Mouse (Mus musculus): ENCODE data around the gene Wdr19. TPM values are rescaled to one million over a fixed set of nuclear protein-coding genes. Genes with fewer than 3 reads are reported as not detected.
A peak's percentile ranks its signal among the peaks of the same experiment; 100 is the strongest.
"Not testable (repeated sequence)": the region's sequence is repeated elsewhere in the genome, so short reads cannot be mapped to it uniquely, and the experiment has no call there.

The Wdr19 gene
- polyA plus RNA-seq, 1 experiment from 2014 or later: 10.5 TPM

- no peak overlapping the region for H3K4me3 ChIP-seq
- no peaks in the 10 kb centered on the region for H3K27me3 ChIP-seq
- no peak overlapping the region for H3K4me2 ChIP-seq
- peaks cover 51% of the 10 kb centered on the region for H3K36me3 ChIP-seq
- ATAC-seq (ENCODE audit: borderline replicate concordance, extremely low read depth, low FRiP score, low TSS enrichment): peak; percentile 64; the same call in 1 of the 2 replicates
- H3K27ac ChIP-seq: no peak overlapping the region
- H3K9ac ChIP-seq: no peak overlapping the region
- 81% methylated on average over 6 of the region's 6 CpGs for WGBS
- H3K4me1 ChIP-seq: no peaks in the 10 kb centered on the region
- H3K9me3 ChIP-seq: no peaks in the 10 kb centered on the region
Observed at GRCm38 (mm10) chr5:65279133-65279651, 79.7 kb downstream of the Wdr19 start.

- H3K27ac ChIP-seq: no peak overlapping the region
- H3K9ac ChIP-seq: no peak overlapping the region
- no peak for ATAC-seq (ENCODE audit: borderline replicate concordance, extremely low read depth, low FRiP score, low TSS enrichment)
- H3K9me3 ChIP-seq: no peaks in the 10 kb centered on the region
- no peak overlapping the region for H3K4me2 ChIP-seq
- peaks cover 58% of the 10 kb centered on the region for H3K36me3 ChIP-seq
- 92% methylated on average over 3 of the region's 3 CpGs for WGBS
- no peaks in the 10 kb centered on the region for H3K4me1 ChIP-seq
- no peak overlapping the region for H3K4me3 ChIP-seq
- no peaks in the 10 kb centered on the region for H3K27me3 ChIP-seq
Observed at GRCm38 (mm10) chr5:65281216-65281615, 81.7 kb downstream of the Wdr19 start.

GRCm38 (mm10) chr5:65284171-65284570, 84.7 kb downstream of the Wdr19 start:
- no peak for ATAC-seq (ENCODE audit: borderline replicate concordance, extremely low read depth, low FRiP score, low TSS enrichment)
- no peaks in the 10 kb centered on the region for H3K9me3 ChIP-seq
- no peak overlapping the region for H3K4me3 ChIP-seq
- H3K9ac ChIP-seq: no peak overlapping the region
- H3K27ac ChIP-seq: no peak overlapping the region
- H3K36me3 ChIP-seq: peaks cover 52% of the 10 kb centered on the region
- H3K4me1 ChIP-seq: no peaks in the 10 kb centered on the region
- WGBS: 97% methylated on average over 3 of the region's 3 CpGs
- H3K27me3 ChIP-seq: no peaks in the 10 kb centered on the region
- H3K4me2 ChIP-seq: no peak overlapping the region

GRCm38 (mm10) chr5:65287751-65288701, 88.5 kb downstream of the Wdr19 start:
- H3K36me3 ChIP-seq: peaks cover 65% of the 10 kb centered on the region
- no peaks in the 10 kb centered on the region for H3K9me3 ChIP-seq
- WGBS: 83% methylated on average over 24 of the region's 24 CpGs
- H3K27ac ChIP-seq: no peak overlapping the region
- no peaks in the 10 kb centered on the region for H3K4me1 ChIP-seq
- no peak for ATAC-seq (ENCODE audit: borderline replicate concordance, extremely low read depth, low FRiP score, low TSS enrichment)
- no peak overlapping the region for H3K9ac ChIP-seq
- no peak overlapping the region for H3K4me2 ChIP-seq
- no peak overlapping the region for H3K4me3 ChIP-seq
- H3K27me3 ChIP-seq: no peaks in the 10 kb centered on the region

- not testable (repeated sequence) for H3K27me3 ChIP-seq; H3K4me3 ChIP-seq; H3K4me2 ChIP-seq; H3K27ac ChIP-seq; H3K9me3 ChIP-seq; ATAC-seq (ENCODE audit: borderline replicate concordance, extremely low read depth, low FRiP score, low TSS enrichment); H3K4me1 ChIP-seq; H3K9ac ChIP-seq
- 83% methylated on average over 8 of the region's 8 CpGs for WGBS
- peaks cover 70% of the 10 kb centered on the region for H3K36me3 ChIP-seq
Observed at GRCm38 (mm10) chr5:65289009-65289408, 89.5 kb downstream of the Wdr19 start.

- 87% methylated on average over 6 of the region's 6 CpGs for WGBS
- peaks cover 52% of the 10 kb centered on the region for H3K36me3 ChIP-seq
- no peak for ATAC-seq (ENCODE audit: borderline replicate concordance, extremely low read depth, low FRiP score, low TSS enrichment)
Observed at GRCm38 (mm10) chr5:65293627-65294026, 94.1 kb downstream of the Wdr19 start.

GRCm38 (mm10) chr5:65294270-65294669, 94.8 kb downstream of the Wdr19 start:
- H3K4me3 ChIP-seq: no peak overlapping the region
- H3K27me3 ChIP-seq: no peaks in the 10 kb centered on the region
- ATAC-seq (ENCODE audit: borderline replicate concordance, extremely low read depth, low FRiP score, low TSS enrichment): peak; percentile 55; the same call in 1 of the 2 replicates
- WGBS: 25% methylated on average over 2 of the region's 2 CpGs
- no peaks in the 10 kb centered on the region for H3K4me1 ChIP-seq
- H3K27ac ChIP-seq: no peak overlapping the region
- H3K4me2 ChIP-seq: no peak overlapping the region
- H3K36me3 ChIP-seq: peaks cover 50% of the 10 kb centered on the region
- no peaks in the 10 kb centered on the region for H3K9me3 ChIP-seq
- H3K9ac ChIP-seq: no peak overlapping the region

More at GRCm38 (mm10) chr5:65293627-65294026, 94.1 kb downstream of the Wdr19 start:
- no peaks in the 10 kb centered on the region for H3K27me3 ChIP-seq
- H3K4me3 ChIP-seq: no peak overlapping the region
- no peak overlapping the region for H3K4me2 ChIP-seq
- no peaks in the 10 kb centered on the region for H3K9me3 ChIP-seq
- H3K4me1 ChIP-seq: no peaks in the 10 kb centered on the region
- no peak overlapping the region for H3K9ac ChIP-seq
- no peak overlapping the region for H3K27ac ChIP-seq

- Histone ChIP-seq H3K9me3 (no peaks in the 10 kb centered on the region), H3K36me3 (peaks cover 40% of the 10 kb centered on the region), H3K27ac (no peak overlapping the region), H3K4me3 (no peak overlapping the region), H3K4me1 (no peaks in the 10 kb centered on the region), H3K9ac (no peak overlapping the region), H3K4me2 (no peak overlapping the region), H3K27me3 (no peaks in the 10 kb centered on the region)
- WGBS: 66% methylated on average over 7 of the region's 7 CpGs
- ATAC-seq (ENCODE audit: borderline replicate concordance, extremely low read depth, low FRiP score, low TSS enrichment): no peak
Observed at GRCm38 (mm10) chr5:65298167-65298950, 98.9 kb downstream of the Wdr19 start.

GRCm38 (mm10) chr5:65299623-65300022, 100.1 kb downstream of the Wdr19 start:
- 78% methylated on average over 1 of the region's 1 CpGs for WGBS
- H3K36me3 ChIP-seq: peaks cover 36% of the 10 kb centered on the region
- H3K4me2 ChIP-seq; H3K4me1 ChIP-seq; H3K27me3 ChIP-seq; H3K27ac ChIP-seq; H3K9ac ChIP-seq; H3K4me3 ChIP-seq; H3K9me3 ChIP-seq; ATAC-seq (ENCODE audit: borderline replicate concordance, extremely low read depth, low FRiP score, low TSS enrichment): not testable (repeated sequence)

GRCm38 (mm10) chr5:65300121-65300520, 100.6 kb downstream of the Wdr19 start:
- WGBS: 92% methylated on average over 9 of the region's 9 CpGs
- Histone ChIP-seq H3K4me2 (no peak overlapping the region), H3K27me3 (no peaks in the 10 kb centered on the region), H3K4me3 (no peak overlapping the region), H3K4me1 (no peaks in the 10 kb centered on the region), H3K9me3 (no peaks in the 10 kb centered on the region), H3K36me3 (peaks cover 38% of the 10 kb centered on the region), H3K27ac (no peak overlapping the region), H3K9ac (no peak overlapping the region)
- no peak for ATAC-seq (ENCODE audit: borderline replicate concordance, extremely low read depth, low FRiP score, low TSS enrichment)

- H3K27ac ChIP-seq: no peak overlapping the region
- H3K9me3 ChIP-seq: no peaks in the 10 kb centered on the region
- 78% methylated on average over 9 of the region's 9 CpGs for WGBS
- H3K4me1 ChIP-seq: no peaks in the 10 kb centered on the region
- ATAC-seq (ENCODE audit: borderline replicate concordance, extremely low read depth, low FRiP score, low TSS enrichment): no peak
- peaks cover 49% of the 10 kb centered on the region for H3K36me3 ChIP-seq
- no peak overlapping the region for H3K9ac ChIP-seq
- no peaks in the 10 kb centered on the region for H3K27me3 ChIP-seq
- no peak overlapping the region for H3K4me3 ChIP-seq
- H3K4me2 ChIP-seq: no peak overlapping the region
Observed at GRCm38 (mm10) chr5:65305516-65305915, 106.0 kb downstream of the Wdr19 start.

- no peaks in the 10 kb centered on the region for H3K27me3 ChIP-seq
- no peak overlapping the region for H3K4me3 ChIP-seq
- H3K4me1 ChIP-seq: no peaks in the 10 kb centered on the region
- H3K36me3 ChIP-seq: peaks cover 56% of the 10 kb centered on the region
- no peaks in the 10 kb centered on the region for H3K9me3 ChIP-seq
- ATAC-seq (ENCODE audit: borderline replicate concordance, extremely low read depth, low FRiP score, low TSS enrichment): no peak
- no peak overlapping the region for H3K9ac ChIP-seq
- H3K27ac ChIP-seq: no peak overlapping the region
- no peak overlapping the region for H3K4me2 ChIP-seq
- WGBS: 90% methylated on average over 7 of the region's 7 CpGs
Observed at GRCm38 (mm10) chr5:65308208-65308607, 108.7 kb downstream of the Wdr19 start.

Data from lung, embryonic 15.5 days (tissue).